8 mouse cellular contexts compared by ENCODE assay signal in genomic region chr10:80147719-80148601, GRCm38 (mm10). TPM values are rescaled to one million over a fixed set of nuclear protein-coding genes. Genes with fewer than 3 reads are reported as not detected.
DNase-seq lines count a peak whose midpoint lies in the region; ATAC-seq and TF ChIP-seq lines count a peak whose summit lies in the region.

Gene Midn (plus strand): TSS chr10:80148272.

- peak within 1 kb of the TSS; percentile 98 for H3K4me3 ChIP-seq in forebrain, postnatal 0 days (ENCODE audit: low read depth, low read length)
- peak within 1 kb of the TSS; percentile 99 for H3K4me3 ChIP-seq in hindbrain, embryonic 10.5 days
- peak within 1 kb of the TSS; percentile 85 for H3K4me3 ChIP-seq in lung, postnatal 0 days (ENCODE audit: low read depth, low read length)

- TF ChIP-seq CTCF in forebrain, postnatal 0 days (IDR thresholded peaks at IDR 0.05; ENCODE audit: low read depth): peak; percentile 74
- peak; percentile 74 for TF ChIP-seq CTCF in lung, postnatal 0 days (IDR thresholded peaks at IDR 0.05)

- H3K27me3 ChIP-seq in forebrain, postnatal 0 days (ENCODE audit: insufficient read depth, low read length): no peaks in the 10 kb centered on the region
- H3K27me3 ChIP-seq in hindbrain, embryonic 10.5 days (ENCODE audit: insufficient read depth, poor library complexity, severe bottlenecking): no peaks in the 10 kb centered on the region
- no peaks in the 10 kb centered on the region for H3K27me3 ChIP-seq in lung, postnatal 0 days (replicated peaks; ENCODE audit: insufficient read depth, low read length)

- H3K27ac ChIP-seq in forebrain, postnatal 0 days (ENCODE audit: low read depth, low read length): peak within 1 kb of the TSS; percentile 100
- H3K27ac ChIP-seq in hindbrain, embryonic 10.5 days: peak within 1 kb of the TSS; percentile 100
- H3K27ac ChIP-seq in lung, postnatal 0 days (ENCODE audit: low read length): peak within 1 kb of the TSS; percentile 100

- H3K36me3 ChIP-seq in forebrain, postnatal 0 days (ENCODE audit: insufficient read depth): peaks cover 21% of the 10 kb centered on the region
- H3K36me3 ChIP-seq in hindbrain, embryonic 10.5 days: peaks cover 74% of the 10 kb centered on the region
- H3K36me3 ChIP-seq in lung, postnatal 0 days (ENCODE audit: insufficient read depth, low read length): peaks cover 6% of the 10 kb centered on the region; the same call in 1 of the 2 replicates

- peak; percentile 89 for DNase-seq in MN1 (ENCODE audit: low spot score)
- peak; percentile 64 to 74 for DNase-seq in cerebellum, adult 18-20 months
- DNase-seq in forebrain, postnatal 0 days: peak; percentile 81
- DNase-seq in hindbrain, embryonic 10.5 days (ENCODE audit: low spot score): peak; percentile 83
- peak; percentile 73 for DNase-seq in layer of hippocampus, adult 9-11 months
- DNase-seq in lung, postnatal 0 days (ENCODE audit: low spot score): peak; percentile 89
- peak; percentile 88 for DNase-seq in ovary, postnatal 10 days (ENCODE audit: low spot score)
- peak; percentile 90 for DNase-seq in urinary bladder, adult 2 months (ENCODE audit: low spot score)

- H3K9me3 ChIP-seq in forebrain, postnatal 0 days (ENCODE audit: low read length): no peaks in the 10 kb centered on the region
- H3K9me3 ChIP-seq in hindbrain, embryonic 10.5 days: no peaks in the 10 kb centered on the region
- no peaks in the 10 kb centered on the region for H3K9me3 ChIP-seq in lung, postnatal 0 days (ENCODE audit: low read length)

- peak within 1 kb of the TSS; percentile 95 for H3K4me2 ChIP-seq in forebrain, postnatal 0 days (ENCODE audit: low read depth)
- peak within 1 kb of the TSS; percentile 90 for H3K4me2 ChIP-seq in lung, postnatal 0 days (replicated peaks; ENCODE audit: low read depth, low read length)

- H3K9ac ChIP-seq in forebrain, postnatal 0 days: peak within 1 kb of the TSS; percentile 99
- H3K9ac ChIP-seq in lung, postnatal 0 days (replicated peaks; ENCODE audit: low read depth): peak within 1 kb of the TSS; percentile 83

- under 1% methylated on average over 35 of the region's 42 CpGs for WGBS in forebrain, postnatal 0 days
- whole genome bisulfite sequencing in hindbrain, embryonic 10.5 days: 1% methylated on average over 42 of the region's 42 CpGs
- under 1% methylated on average over 30 of the region's 42 CpGs for WGBS in lung, postnatal 0 days

- H3K4me1 ChIP-seq in forebrain, postnatal 0 days (ENCODE audit: insufficient read depth): peaks cover 17% of the 10 kb centered on the region
- H3K4me1 ChIP-seq in hindbrain, embryonic 10.5 days (replicated peaks): peaks cover 77% of the 10 kb centered on the region
- H3K4me1 ChIP-seq in lung, postnatal 0 days (ENCODE audit: insufficient read depth, low read depth, low read length): peaks cover 23% of the 10 kb centered on the region

- peak; percentile 72 for TF ChIP-seq EP300 in lung, postnatal 0 days (IDR thresholded peaks at IDR 0.05)

- ATAC-seq in forebrain, postnatal 0 days: peak; percentile 3; the same call in 1 of the 2 replicates
- peak; percentile 56 for ATAC-seq in lung, postnatal 0 days

RNA-seq across cellular contexts. Expression of gene Midn, which starts in this region (rescaled TPM):
- 91.5 and 120 TPM in 2 replicates for total RNA-seq in forebrain, postnatal 0 days (2014; rRNA removed)
- 19.3 and 21.3 TPM in 2 replicates for polyA plus RNA-seq in forebrain, postnatal 0 days (2015; fragmentation: Nextera tagmentation; extraction: Ambion mirVana)
- 22.3 and 24.6 TPM in 2 replicates for polyA plus RNA-seq in hindbrain, embryonic 10.5 days (2016; fragmentation: Nextera tagmentation; extraction: Ambion mirVana)
- polyA plus RNA-seq in lung, postnatal 0 days (2015; fragmentation: Nextera tagmentation; extraction: Ambion mirVana): 13.2 and 14.2 TPM in 2 replicates
- polyA plus RNA-seq in urinary bladder, adult 2 months (2012; rRNA removed): 21.2 and 30.5 TPM in 2 replicates

Comparison
In these comparisons a context has a peak if more than half of its experiments do, and no peak if none do; other contexts are left out.
1. Peak in every context shown above with its lines: DNase-seq, ATAC-seq, H3K4me3 ChIP-seq and H3K27ac ChIP-seq.